Mouse (Mus musculus) spleen, adult 2 months (tissue): Measurements from ENCODE around the gene Sema4d.

Experiments
- CTCF ChIP-seq: fragments of 200-500 bp; IDR thresholded peaks from 2 replicates; pipeline ENCODE4 v1.5.1; 2011; ENCODE audit warnings: mild to moderate bottlenecking, inconsistent platforms; ENCODE audit not compliant: insufficient read depth, insufficient read length, insufficient replicate concordance; ENCODE audit errors: extremely low read depth
- POLR2A ChIP-seq: fragments of 200-500 bp; IDR thresholded peaks from 2 replicates; pipeline ENCODE4 v1.6.1; 2011; ENCODE audit warnings: low read depth, low read length, inconsistent platforms

- TF ChIP-seq POLR2A, result no peak
- no peak for TF ChIP-seq CTCF
Measured at GRCm38 (mm10) chr13:51686966-51687365, 106.6 kb downstream of the Sema4d start.
